Mouse (Mus musculus): Measurements from ENCODE around the gene Nans.
A peak's percentile ranks its signal among the peaks of the same experiment; 100 is the strongest.

Nans gene

DNA sequence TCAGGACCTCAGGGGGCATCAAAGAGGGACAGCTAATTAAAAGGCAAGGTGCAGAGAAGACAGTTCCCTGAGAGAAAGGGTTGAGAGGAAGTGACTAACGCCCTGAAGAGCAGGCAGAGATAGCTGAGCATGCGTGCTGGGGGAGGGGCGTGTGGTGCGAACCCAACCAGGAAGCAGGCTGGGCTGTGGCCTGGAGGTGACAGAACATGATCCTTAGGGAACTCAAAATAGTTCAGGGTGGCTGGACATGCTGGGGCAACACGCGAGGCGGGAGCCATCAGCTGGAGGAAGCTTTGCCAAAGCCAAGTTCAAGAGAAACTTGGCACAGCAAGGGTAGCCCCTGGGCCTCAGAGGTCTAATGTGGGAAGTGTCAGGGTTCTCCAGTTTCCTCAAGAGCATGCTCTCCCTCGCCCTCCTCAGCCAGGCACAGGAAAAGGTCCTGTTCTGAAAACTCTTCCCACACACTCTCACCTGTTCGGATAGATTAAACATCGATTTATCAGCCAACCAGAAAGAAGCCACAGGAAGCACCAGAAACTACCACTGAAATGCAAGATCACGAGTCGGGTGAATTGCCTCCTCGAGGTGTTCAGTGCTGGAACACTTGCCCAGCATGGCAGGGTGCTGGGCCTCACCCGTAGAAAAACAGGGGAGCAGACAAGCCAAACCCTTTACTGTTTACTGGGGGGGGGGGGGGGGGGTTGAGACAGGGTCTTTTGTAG, 3.2 kb upstream of the Nans start:
- no peak for DNase-seq

DNA sequence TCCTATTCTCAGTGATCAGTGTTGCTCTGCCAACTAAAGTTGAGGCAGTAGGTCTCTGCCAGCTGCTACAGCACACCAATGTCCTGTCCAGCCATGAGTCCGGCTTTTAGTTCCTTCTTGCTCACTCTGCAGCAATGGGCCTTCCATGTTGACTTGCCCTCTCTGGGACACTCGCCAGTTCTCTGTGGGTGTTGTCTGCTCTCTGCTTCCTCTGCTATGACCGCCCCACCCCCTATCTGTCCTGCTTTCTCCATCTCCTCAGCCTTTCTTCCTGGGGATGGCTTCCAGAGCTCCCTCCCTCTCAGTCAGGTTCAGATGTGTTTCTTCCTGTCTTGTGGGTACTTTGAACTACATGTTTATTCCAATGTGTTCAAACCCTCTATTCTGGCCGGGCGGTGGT, 1.7 kb upstream of the Nans start:
- DNase-seq: no peak

DNA sequence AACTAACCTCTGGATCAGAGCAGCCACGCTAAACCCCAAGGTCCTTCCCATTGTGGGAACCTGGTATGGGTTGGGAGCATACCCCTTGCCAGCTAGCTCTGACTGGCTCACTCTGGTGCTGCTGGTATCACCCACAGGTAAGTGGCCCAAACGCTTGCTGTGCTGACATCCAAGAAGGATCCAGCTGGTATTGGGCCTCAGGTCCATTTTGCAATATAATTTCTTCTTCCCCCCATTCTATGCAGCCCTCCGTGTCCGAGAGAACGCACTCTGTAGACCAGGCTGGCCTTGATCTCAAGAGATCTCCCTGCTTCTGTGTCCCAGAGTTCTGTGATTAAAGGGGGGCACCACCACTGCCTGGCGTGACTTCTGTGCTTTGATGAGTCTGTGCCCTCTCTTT, 4.0 kb downstream of the Nans start:
- DNase-seq: no peak

DNA sequence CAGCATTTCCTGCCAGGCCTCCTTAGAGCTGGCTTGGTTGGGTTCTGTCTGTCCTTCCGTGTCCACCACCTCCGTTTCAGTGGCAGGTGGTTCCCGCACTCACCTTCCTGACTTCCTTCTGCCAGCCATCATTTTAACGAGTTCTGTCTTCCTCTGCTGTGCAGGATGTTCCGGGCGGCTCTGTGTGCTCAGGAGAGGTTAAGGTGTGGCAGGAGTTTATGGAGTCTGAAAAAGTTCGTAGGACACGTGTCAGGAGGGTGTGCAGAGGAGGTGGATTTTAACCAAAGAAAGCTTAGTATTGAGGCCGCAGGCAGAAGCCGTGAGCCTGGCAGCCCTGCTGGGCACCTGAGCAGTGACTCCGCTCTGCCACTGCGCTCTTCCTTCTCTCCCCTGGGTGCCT, 6.5 kb downstream of the Nans start:
- DNase-seq: no peak

DNA sequence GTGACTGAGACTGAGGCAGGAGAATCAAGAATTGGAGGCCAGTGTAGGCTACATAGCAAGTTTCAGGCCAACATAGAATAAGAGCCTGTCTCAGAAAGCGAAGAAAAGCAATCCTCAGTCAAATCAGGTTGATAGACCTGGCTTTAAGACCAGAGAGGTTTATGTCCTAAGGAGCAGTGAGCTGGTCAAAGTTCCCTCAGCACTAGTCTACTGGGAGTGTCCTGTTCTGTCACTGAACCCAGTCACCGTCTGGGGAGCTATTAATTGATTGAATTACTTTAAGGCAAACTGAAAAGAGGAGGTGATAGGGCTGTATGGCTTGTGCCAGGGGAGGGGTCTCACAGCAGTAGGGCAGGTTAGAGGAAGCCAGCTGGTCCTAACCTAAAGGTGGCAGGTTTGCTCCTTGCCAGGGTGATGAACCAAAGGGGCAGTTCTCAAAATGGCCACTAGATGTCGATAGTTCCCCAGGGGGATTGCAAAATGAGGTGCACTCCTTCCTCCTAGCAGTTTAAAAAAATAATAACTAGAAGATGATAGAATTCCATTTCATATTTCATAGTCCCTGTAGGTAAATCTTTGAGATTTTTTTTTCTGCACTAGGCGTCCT, 8.3 kb downstream of the Nans start:
- peak; percentile 73 for DNase-seq

DNA sequence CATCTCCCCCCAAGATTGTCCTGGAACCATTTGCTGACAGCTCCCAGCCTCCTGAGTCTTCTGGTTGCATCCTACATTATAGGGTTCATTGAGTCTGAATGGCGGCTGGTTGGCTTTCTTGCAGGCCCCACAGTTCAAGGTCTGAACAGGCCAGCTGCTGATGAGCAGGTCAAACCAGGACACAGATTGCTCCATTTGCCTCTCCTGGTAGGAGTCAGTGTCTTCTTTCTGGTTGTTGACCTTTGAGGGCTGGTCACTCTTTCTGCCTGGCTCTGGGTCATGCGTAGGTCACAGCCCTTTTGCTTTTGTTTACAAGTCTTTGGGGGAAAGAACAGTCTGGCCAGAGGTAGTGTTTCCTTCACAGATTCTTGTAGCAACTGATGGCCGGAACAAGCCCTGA, 9.5 kb downstream of the Nans start:
- DNase-seq: no peak

DNA sequence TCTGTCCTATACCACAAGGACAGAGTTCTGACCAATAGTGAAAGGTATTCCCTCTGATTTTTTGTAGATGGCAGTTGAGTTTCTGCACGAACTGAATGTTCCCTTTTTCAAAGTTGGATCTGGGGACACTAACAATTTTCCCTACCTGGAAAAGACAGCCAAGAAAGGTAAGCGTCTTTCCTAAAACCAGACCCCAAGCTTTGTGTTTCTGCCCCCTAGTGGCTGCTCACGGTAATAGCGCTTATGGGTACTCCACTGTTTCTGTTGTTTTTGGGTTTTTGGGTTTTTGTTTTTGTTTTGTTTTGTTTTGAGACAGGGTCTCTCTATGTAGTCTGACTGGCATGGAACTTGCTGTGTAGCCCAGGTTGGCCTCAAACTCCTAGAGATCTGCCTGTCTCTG, 9.9 kb downstream of the Nans start:
- peak; percentile 61 for DNase-seq

DNA sequence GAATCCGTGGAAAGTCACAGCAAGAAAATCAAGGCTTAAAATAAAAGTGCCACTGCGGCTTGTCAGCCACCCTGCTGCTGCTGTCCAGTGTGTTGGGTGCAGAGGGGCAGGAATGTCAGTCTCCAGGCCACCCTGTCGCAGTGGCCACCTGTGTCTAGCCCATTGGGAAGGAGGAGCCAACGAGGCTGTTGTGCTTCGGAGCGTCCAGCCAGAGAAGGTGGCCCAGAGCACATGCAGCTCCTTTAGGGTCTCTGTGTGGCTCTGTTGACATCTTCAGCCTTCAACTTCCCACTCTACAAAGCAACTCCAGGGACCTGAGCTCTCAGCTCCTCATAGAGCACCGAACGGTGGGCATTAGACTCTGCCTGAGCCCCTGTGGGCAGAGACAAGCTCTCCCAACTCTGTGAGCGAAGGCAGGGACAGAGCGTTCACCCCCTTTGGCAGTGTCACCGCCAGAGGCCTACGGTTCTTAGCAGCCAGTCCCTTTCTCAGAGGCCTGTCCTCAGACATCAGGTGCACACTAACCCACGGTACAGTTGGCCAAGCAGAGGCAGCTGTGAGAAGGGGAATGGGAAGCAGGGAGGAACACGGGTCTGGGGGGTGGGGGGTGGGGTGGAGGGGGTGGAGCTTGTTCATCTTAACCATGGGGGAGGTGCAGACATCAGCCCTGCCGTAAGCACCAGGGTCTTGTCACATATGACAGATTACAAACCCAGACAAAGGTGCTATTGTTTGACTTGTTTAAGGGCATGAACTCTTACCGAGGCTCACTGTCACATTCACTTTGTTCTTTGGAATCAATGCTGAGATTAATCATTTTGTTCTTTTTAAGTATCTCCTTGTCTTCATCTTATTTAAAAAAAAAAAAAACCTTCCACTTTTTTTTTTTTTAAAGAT, 13.8 kb downstream of the Nans start:
- DNase-seq: no peak

DNA sequence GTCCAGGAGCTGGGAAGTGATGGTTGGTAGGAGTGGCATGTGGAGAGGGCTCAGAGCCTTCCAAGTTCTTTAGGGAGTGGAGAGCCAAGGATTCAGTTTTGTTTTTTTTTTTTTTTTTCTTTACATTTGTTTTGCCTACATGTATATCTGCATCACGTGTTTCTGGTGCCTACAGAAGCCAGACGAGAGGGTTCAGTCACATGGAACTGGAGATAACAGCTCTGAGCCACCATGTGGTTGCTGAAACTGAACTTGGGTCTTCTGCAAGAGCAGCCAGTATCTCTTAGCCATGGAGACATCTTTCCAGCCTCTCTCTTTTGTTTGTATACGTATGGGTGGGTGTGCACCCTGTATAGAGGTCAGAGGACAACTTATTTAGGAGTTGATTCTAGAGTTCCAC, 14.8 kb downstream of the Nans start:
- no peak for DNase-seq

DNA sequence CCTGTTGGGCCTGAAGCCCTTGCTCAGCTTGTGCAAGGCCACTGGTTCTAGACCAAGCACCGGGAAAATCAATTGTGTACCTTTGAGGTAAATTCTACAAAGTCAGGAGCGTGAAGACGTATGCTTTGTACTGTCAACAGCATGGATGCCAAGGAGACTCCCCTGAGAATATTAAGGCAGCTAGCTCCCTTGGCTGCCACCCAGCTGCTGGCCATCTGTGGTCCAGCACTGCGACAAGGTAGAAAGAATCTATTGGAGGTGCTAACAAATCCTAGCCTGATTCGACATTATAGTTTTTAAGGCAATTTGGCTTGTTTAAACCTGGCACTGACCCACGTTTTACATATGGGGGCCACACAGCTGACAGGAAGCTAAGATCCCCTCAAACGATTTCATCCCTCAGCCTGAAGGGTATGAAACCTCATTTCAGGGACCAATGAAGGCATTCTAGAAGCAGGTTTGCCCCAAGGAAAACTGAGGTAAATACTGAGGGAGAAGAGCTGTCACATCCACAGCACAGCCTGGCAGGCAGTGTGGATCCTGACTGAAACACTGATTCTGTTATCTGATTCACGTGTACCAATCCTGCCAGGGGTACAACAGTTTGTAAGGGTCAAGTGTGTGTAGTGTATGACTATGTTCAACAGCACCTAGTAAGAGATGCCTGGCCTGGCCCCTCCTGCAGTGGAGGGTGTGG, 16.5 kb downstream of the Nans start:
- peak; percentile 32 for DNase-seq

DNA sequence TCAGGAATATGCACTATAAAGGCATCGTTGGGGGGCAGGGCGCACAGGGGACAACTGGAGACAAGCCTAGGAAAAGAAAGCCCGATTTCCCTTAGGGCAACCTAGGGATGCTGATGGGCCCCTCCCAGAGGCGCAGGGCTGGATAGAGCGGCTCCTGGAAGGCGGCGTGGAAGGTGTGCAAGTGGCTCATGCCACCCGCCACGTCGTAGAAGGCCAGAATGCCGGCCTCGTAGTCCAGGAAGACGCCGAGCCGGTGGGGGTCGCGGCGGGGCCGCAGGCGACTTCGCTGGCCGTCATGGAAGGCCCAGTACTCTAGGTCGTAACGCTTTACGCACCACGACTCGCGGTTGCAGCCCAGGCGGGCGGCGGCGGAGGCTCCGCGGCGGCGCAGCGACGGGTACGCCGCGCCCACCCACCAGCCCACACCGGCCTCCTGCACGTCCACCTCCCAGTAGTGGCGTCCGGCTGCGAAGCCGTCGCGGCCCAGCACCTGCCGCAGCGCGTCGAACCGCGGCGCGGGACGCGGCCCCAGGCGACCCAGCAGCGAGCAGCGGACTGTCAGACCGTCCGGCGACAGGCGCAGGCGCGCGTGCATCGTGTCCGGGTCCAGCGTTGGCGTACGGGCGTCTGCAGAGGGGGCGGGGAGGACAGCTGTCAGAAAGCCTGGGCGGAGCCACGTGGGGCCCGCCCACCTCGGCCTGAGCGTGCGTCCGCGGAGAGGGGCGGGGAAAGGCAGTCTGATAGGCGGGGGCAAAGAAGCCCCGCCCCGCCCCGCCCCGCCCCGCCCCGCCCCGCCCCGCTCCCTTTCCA, 18.0 kb downstream of the Nans start:
- peak; percentile 83 for DNase-seq

DNA sequence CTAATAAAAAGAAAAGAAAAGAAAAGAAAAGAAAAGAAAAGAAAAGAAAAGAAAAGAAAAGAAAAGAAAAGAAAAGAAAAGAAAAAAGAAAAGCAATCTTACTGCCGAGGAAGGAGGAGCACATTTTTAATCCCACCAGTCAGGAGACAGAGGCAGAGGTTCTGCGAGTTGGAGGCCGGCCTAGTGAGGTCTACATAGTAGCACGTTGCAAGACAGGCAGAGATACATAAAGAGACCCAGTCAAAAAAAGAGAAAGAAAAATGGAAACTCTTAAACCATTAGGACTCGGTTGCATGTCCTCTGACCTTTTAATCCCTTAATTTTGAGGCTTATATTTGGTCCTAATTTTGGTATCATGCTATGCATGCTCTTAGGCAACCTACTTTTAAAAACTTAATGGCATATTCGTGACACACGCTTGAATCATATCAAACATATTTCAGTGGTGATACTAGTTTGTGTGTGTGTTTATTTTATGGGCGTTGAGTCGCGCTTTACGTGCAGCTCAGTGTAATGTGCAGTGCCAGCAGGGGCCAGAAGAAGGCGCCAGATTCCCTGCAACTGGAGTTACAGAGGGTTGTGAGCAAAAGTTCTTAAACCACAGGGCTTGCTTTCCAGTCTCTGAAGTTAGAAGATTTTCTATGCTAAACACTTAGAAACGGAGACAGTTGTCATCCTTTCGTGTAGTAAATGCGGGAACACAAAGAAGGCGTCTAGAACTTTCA, 18.9 kb downstream of the Nans start:
- peak; percentile 68 for DNase-seq

DNA sequence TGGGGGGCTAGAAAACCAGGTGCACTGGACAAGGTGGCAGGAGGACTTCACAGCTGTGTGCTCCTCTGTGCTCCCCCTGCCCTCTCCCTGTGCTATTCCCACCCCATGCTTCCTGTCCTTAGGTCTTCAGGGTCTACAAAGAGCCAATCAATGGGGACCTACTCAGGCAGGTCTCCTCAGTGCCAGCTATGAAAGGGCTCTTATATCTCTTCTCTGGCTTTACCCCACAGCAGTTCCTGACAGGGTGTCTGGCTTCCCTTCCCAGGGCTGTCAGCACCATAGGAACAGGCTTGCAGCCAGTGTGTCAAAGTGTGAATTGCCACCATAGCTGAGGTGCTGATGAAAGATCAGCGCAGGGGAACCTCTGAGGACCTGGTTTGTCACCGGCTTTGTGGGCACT, 31.4 kb downstream of the Nans start:
- DNase-seq: no peak

DNA sequence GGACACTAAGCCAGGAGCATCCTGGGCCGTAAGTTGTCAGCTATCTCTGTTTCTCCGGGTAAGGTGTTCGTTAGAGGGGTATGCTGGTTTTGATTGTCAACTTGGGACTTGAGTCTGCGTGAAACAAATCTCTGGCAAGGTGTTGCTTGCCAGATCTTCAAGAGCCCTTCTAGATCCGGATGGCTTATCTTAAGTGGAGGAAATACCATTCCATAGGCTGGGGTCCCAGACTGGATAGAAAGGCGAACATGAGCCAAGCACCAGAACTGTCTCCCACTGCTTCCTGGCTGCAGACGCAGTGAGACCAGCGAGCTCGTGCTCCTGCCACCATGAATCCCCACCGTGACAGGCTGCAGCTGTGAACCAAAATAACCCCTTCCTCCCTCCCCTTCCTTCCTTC, 32.4 kb downstream of the Nans start:
- DNase-seq: no peak

DNA sequence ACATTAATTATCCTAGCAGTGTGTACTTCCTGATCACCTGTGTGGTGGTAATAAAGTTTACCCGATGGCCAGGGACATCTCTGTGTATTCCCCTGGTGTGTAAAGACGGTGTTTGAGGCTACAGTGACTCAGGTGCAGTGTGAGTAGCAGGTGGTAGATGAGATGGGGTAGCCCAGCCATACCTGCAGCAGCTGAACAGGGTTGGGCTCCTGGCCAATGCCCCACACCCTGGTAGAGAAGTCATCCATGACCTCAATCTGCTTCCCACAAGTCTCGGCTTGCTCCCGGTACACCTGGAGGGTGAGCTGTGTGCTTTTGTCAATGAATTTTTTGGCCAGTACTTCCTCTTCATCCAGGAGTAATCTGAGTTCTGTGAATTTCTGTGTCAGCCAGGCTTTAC, 34.3 kb downstream of the Nans start:
- no peak for DNase-seq

DNA sequence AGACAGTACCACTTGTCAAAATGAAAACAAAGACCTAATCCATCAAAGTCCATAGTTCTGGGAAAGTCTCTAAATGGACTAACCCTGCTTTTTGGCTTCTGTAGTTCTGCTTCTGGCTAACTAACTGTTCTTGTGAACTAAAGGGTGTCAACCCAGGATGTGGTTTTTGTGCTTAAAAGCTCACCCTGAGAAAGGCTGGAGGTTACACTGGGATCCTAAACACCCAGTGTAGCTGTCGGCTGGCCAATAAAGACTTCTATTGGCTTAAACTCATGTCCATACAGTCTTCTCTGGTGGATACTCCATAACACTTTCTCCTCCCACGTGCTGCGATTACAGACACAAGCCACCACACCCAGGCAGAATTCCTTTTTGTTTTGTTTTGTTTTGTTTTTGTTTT, 37.2 kb downstream of the Nans start:
- DNase-seq: no peak

DNA sequence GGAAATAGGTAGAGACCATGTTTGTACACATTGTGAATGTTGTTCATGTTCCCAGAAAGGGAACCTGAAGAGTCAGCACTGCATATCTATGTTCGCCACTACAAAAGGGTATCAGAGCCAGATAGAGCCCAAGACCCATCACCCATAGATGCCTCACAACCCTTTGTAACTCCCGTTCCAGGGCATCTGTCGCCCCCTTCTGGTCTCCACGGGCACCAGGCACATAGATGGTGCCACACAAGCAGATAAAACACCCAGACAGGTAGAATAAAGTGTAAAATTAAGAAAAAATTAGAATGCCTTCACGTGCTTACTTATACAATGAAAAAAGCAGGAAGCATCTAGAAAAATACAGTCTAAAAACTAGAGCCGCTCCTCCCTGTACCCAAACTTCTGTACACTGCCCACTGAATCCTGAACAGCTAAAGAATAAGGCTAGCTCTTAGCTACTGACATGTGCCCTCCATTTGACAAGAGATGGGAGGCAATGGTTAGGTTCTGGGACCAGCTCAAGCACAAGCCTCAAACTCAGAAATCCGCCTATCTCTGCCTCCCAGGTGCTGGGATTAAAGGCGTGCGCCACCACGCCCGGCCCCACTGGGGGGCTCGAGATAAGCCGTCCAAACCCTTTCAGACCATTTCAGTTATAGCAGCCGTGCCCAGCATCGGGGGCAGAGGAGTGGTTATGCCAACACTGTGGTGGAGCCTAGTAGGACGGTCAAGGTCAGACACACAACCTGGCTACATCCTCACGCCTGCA, 37.9 kb downstream of the Nans start:
- DNase-seq: no peak

DNA sequence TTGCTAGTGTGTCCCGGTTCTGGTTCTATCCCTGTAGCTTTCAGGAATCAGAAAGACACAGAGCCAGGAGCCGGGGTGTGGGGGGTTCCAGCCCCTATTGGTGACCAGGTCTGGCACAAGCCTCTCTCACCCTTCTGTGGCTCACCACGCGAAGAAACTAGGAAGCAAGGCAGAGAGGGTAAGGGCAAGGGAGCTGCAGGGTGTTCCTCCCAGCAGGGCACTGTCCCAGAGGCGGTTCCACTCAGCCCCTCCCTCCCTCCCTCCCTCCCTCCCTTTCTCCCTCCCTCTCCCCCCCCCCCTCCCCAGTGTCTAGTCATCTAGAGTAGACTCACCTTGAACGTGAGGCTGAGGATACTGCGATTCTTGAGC, 38.5 kb downstream of the Nans start:
- no peak for DNase-seq

DNA sequence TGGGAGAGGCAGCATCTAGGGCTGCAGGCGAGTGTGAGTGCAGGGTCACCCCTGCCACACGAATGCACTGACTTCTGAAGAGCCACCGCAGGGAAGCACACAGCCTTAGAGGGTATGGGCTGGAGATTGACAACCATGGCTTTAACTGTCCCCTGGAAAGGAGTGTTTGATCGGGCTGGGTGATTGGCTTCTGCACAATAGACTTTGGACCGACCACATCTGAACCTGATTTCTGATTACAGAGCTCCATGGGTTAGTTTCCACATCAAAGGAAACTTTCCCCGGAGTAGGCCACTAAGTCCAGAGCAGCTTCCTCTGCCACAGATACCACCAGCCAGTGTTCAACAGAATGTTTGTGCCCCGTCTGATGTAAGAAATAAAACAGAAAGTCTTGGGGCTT, 40.7 kb downstream of the Nans start:
- no peak for DNase-seq

DNA sequence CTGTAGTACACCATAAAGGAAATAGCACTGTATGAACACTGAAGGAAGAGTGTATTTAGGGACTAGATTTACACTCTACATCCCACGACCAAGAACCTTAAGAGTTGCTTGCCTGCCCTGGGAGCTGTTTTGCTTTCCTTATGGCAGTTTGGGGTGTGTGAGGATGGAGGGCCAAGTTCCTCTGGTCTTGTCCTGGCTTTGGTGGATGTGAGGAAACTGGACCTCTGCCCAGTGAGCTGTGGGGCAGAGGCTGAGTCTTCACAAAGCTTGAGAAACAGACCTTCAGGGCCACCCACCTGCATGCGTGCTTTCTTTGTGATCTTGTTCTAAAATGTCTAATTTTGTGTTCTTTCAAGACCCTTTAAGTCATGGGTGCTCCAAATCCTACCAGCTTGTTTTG, 43.5 kb downstream of the Nans start:
- no peak for DNase-seq

DNA sequence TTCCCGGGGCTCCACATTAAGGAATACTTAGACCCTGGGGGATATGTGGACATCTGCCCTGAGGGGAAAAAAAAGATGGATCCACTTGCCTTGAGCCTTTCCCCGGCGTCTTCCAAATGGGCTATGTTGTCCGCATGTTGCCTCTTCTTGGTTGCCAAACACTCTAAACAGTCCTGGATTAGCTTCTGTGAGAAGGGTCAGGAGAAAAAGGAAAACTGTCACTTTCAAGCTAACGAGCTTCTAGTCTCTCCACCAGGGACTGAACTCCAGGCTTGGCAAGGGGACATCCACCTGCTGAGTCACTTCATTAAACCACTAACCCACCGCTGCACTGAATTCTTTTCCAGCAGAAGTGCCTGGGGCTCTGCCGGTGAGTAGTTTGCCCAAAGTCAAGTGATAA, 43.9 kb downstream of the Nans start:
- DNase-seq: no peak

All from cerebellum, adult 8-10 months (tissue).